Mouse (Mus musculus): ENCODE results near the gene Rbms3.

The Rbms3 gene

DNA sequence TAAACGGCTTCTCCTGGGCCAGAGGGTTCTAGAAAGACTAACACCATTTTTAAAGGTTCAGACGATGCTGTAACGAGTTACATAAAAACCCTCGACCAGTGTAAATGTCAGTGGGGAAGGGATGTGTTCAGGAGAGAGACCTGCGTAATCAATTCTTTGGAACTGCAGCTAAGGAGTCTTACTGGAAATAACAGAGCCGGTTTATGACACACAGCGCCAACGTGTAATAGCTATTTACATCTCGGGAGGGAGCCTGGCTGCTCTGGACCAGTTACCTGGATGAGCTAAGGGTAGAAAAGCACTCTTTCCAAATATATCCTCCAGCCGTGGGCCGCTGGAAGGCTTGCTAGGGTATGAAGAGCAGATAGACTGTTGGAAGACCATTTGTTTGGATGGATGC lies 598.5 kb downstream of the Rbms3 start:
- DNase-seq = no peak

- no peak for DNase-seq
Measured at GRCm38 (mm10) chr9:117030837-117031236, 598.9 kb downstream of the Rbms3 start.

- no peak for DNase-seq
Measured at GRCm38 (mm10) chr9:117029953-117030352, 599.8 kb downstream of the Rbms3 start.

DNA sequence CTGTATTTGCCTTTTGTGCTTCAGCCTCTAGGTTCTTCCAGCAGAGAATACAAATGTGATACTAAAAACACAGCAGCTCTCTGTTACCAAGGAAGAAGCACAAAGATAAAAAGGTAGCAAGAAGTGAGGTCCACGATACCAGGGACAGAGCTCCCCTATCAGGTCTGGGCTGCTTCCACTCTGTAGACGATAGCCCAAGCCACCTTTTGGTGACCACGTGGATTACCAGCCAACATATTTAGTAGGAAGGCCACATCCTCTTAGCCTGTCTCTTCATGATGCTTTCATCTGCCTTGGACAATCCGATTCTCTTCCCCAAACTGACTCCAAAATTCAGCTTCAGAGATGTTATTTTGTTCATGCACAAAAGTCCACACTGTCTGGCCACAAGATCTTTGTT lies 601.1 kb downstream of the Rbms3 start:
- DNase-seq = no peak

DNA sequence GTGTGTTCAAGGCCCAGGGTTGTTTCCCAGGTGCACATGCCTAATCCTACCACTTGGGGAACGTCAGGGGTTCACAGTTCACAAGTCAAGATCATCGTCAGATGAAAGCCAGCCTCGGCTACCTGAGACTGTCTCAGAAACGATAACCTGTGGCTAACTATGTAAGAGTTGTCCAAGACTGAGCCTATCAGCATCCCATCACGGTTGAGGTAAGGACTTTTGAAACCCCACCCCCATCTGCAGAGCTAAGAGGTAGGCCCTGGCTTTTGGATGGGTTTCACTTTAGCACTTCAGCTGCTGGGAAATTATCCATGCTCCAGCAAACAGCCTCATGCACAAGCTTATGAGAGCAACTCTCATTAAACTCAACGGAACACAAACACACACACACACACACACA lies 607.6 kb downstream of the Rbms3 start:
- no peak for DNase-seq

- no peak for DNase-seq
Measured at GRCm38 (mm10) chr9:117021506-117021905, 608.2 kb downstream of the Rbms3 start.

DNA sequence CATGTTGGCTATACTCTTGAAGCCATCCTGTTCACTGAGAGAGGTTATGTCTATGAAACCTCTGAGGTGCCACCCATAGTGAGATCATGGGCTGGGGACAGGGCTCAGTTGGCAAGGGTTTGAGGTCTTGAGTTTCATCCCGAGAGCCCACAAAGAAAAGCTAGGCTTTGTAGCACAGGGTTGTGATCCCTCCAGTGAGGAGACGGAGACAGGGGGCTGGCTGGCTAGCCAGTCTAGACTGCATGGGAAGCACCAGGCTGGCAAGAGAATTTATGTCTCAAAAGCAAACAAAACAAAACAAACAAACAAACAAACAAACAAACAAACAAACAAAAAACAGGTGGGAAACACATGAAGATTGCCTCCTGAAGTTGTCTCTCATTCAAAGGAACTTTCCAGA lies 609.5 kb downstream of the Rbms3 start:
- no peak for DNase-seq

- no peak for DNase-seq
Measured at GRCm38 (mm10) chr9:117018741-117019163, 611.0 kb downstream of the Rbms3 start.

- no peak for DNase-seq
Measured at GRCm38 (mm10) chr9:117018301-117018700, 611.4 kb downstream of the Rbms3 start.

DNA sequence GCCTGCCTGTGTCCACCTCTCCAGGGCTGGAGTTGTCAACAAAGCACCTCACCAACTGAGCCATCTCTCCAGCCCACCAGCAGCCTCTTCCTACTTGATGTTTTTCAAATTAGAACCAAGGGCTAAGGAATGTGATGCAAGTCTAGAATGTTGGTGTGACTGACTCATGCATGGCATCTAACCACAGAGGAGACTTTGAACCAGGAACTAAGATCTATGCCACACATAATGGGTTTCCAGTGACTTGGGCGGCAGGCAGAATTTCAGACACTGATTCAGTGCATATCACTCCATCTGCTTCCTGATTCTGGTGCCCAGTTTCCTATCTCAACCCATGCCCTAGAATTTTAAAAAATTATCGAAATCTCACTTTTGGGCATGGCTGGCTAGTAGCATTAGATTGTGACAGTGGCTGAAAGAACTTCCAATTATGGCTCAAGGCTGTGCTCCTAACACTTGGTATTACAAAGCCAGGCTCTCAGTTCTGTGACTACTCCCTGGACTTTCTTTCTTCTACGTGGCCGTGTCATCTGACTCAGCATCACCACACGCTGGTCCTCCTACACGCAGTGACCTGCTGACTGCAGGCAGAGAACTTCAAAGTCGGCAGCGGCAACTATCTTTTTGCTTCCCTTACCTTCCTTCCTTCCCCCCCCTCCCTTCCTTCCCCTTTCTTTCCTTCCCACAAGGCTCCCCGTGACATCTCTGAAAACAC lies 613.0 kb downstream of the Rbms3 start:
- DNase-seq = no peak

DNA sequence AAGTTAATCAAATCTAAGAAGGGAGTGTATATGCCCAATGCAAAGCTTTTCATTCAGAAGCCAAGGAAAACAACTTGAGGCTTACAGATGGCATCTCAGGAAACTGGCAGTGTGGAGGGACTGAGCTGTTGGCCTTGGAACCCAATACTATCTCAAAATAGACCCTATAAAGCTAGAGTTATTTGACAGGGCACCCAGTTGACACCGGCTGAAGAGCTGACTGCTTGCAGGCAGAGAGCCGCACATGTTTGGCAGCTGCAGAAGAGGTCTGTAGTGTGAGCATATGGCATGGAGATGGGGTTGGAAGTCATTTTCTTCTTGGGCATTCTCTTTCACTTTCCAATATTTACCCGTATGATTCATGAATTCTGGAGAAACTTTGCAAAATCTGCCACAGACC lies 616.3 kb downstream of the Rbms3 start:
- DNase-seq = no peak

DNA sequence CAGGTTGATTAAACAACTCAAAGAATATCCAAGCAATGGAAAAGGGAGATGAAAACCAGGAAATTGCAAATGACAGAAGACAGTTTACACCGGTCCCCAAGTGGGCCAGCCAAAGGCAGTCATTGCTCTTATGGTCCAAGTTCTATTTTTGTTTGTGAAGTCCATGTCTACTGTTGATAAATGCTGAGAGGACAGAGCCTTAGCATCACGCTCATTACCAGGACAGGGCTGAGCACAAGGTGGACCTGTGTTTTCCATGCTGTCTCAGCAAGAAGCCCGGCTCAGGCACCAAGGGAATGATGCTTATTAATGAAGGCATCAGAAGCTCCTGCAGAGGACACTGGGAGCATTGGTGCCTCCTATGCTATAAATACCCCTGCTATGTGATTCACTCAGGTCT lies 618.9 kb downstream of the Rbms3 start:
- no peak for DNase-seq

GRCm38 (mm10) chr9:117008194-117008593 lies 621.5 kb downstream of the Rbms3 start:
- DNase-seq = no peak

DNA sequence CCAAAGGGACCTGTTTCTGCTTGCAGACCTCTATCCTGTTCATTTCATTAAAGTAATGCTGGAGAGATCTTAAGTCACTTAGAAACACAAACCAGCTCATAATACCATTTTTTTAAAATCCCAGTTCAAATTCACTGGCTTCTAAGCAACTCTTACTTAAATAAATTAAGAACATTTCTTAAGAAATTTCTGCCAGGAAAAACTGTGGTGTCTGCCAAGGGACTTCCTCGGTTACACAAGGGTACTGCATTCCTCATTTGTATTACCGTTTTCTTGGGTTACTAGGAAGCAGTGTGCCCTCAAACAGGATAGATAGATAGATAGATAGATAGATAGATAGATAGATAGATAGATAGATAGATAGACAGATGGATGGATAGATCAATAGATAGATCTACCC lies 627.6 kb downstream of the Rbms3 start:
- no peak for DNase-seq

GRCm38 (mm10) chr9:116999186-116999585 lies 630.5 kb downstream of the Rbms3 start:
- DNase-seq = no peak

- DNase-seq = no peak
Measured at GRCm38 (mm10) chr9:116990321-116990720, 639.4 kb downstream of the Rbms3 start.

DNA sequence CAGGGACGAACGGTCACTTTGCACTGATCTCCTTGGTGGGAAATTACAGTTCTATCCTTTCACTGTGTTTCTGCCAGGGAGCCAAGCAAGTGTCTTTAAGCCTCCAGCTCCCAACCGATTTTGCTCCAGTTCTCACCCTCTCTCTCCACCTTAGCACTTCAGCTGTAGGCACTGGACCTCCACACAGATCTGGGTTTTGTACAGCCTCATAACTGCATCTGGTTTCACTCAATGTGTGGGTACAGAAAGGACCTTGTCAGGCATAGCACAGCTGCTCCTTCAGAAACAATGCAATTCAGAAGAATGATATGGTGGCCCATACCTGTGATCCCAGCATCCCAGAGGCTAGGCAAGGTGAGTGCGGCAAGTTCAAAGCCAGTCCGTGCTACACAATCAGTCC lies 648.9 kb downstream of the Rbms3 start:
- DNase-seq = no peak

DNA sequence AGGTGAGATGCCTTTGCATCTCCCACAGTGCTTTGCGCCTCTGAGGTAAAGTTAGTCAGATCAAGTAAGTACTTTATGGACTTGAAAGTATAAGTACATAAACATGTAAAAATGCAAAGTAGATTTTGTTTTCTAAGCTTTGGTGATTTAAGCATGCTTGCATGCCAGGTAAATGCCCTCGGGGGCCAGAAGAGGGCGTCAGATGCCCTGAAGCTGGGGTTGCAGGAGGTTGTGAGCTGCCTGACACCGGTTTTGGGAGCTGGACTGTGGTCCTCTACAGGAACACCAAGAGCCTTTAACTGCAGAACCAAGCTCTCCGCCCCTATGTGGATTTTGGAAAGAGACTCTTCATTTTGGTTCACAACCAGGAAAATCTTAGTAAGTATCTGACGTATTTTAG lies 652.3 kb downstream of the Rbms3 start:
- no peak for DNase-seq

- no peak for DNase-seq
Measured at GRCm38 (mm10) chr9:116976575-116977408, 652.9 kb downstream of the Rbms3 start.

GRCm38 (mm10) chr9:116975269-116975668 lies 654.4 kb downstream of the Rbms3 start:
- DNase-seq = no peak

DNA sequence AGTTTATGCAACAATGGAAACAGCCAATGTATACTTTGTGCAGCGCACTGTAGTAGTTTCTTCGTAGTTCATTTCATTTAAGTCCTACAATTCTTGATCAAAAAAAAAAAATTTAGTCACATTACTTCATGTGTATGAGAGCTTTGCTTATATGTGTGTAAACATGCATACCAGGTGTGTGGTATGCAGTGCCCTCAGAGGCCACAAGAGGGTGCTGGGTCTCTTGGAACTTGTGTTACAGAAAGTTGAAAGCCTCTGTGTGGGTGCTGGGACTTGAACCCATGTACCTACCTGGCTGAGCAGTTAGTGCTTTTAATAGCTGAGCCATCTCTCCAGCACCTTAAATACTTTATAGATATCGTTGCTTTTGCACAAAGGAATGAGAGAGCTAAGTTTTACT lies 655.6 kb downstream of the Rbms3 start:
- DNase-seq = peak; percentile 10

DNA sequence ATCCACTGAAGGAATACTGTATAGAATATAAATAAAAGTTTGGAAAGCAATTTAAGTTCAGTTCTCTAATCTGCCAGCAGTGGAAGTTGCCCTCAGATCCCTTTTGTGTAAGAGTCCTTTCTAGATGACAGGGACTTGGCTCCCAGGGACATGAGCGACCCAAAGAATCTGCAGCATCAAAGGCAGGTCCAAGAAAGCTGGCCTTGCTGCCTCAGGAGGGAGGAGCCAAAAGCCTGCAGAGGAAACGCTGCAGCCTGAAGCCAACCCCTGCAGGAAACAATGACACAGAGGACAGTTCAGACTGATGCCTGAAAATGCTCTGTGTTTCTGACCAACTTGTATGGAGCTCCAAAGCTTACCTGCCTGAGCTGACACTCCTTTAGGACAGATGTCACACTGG lies 656.1 kb downstream of the Rbms3 start:
- DNase-seq = no peak

DNA sequence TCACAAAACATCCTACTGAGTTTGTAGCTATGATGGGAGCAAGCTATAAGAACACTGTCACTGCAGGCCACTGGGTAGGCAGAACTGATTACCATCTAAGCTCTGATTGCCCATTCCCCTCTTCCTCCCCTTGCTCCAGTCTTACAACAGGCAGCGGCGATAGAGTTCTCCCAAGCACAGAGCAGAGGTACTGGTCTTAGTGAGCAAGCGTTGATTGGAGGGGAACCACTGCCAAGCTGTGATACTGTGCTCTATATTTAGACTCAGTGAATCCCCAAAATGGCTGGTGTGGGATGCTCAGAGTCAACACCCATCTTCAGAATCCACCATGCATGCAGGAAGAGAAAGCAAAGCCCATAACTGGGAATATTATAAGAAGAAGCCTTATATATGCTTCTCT lies 662.4 kb downstream of the Rbms3 start:
- no peak for DNase-seq

- DNase-seq = no peak
Measured at GRCm38 (mm10) chr9:116965691-116966090, 664.0 kb downstream of the Rbms3 start.

DNA sequence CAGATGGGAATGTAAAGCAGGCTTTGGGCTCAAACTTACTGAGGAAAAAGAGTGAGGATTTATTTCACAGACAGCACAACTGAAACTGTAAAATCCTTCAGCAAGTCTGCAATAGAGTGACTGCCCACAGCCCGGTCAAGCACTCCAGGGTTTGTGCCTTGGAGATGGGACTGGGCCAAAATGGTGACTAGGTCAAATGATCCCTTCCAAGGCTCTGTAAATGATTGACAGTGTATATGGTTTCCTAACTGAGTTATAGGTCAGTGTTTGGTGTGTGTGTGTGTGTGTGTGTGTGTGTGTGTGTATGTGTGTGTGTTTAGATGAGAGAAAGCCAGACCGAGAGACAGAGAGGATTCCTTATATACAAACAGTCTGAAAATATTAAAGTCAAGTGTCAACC lies 673.6 kb downstream of the Rbms3 start:
- no peak for DNase-seq
